Mouse (Mus musculus): ENCODE data around the gene Aars2.

The Aars2 gene

GRCm38 (mm10) chr17:45557246-45557824 is 50.7 kb downstream of the Aars2 start:
- DNase-seq (ENCODE audit: low read depth in 1 of 2, low spot score in 2 of 2) = peak in 1 of 2 experiments; percentile 49

- DNase-seq (ENCODE audit: low read depth in 1 of 2, low spot score in 2 of 2) = peak in 1 of 2 experiments; percentile 40
These were observed 51.6 kb downstream of the Aars2 start for GRCm38 (mm10) chr17:45557998-45558862.

GRCm38 (mm10) chr17:45559732-45560525 is 53.3 kb downstream of the Aars2 start:
- no peak for DNase-seq (ENCODE audit: low read depth in 1 of 2, low spot score in 2 of 2)

GRCm38 (mm10) chr17:45563216-45563615 is 56.6 kb downstream of the Aars2 start:
- DNase-seq (ENCODE audit: low read depth in 1 of 2, low spot score in 2 of 2) = peak in 1 of 2 experiments; percentile 25

- DNase-seq (ENCODE audit: low read depth in 1 of 2, low spot score in 2 of 2) = peak; percentile 88 to 91
These were observed 57.3 kb downstream of the Aars2 start, which contains the start of gene Slc35b2 for GRCm38 (mm10) chr17:45563655-45564530. TSS of gene Slc35b2 (plus strand) at chr17:45563874.

GRCm38 (mm10) chr17:45564531-45565084 is 58.0 kb downstream of the Aars2 start:
- no peak for DNase-seq (ENCODE audit: low read depth in 1 of 2, low spot score in 2 of 2)

- no peak for DNase-seq (ENCODE audit: low read depth in 1 of 2, low spot score in 2 of 2)
These were observed 58.5 kb downstream of the Aars2 start for GRCm38 (mm10) chr17:45565103-45565502.

GRCm38 (mm10) chr17:45566031-45566359 is 59.4 kb downstream of the Aars2 start:
- no peak for DNase-seq (ENCODE audit: low read depth in 1 of 2, low spot score in 2 of 2)

GRCm38 (mm10) chr17:45566360-45567161 is 59.9 kb downstream of the Aars2 start:
- no peak for DNase-seq (ENCODE audit: low read depth in 1 of 2, low spot score in 2 of 2)

GRCm38 (mm10) chr17:45567162-45567601 is 60.5 kb downstream of the Aars2 start:
- DNase-seq (ENCODE audit: low read depth in 1 of 2, low spot score in 2 of 2) = no peak

- no peak for DNase-seq (ENCODE audit: low read depth in 1 of 2, low spot score in 2 of 2)
These were observed 62.3 kb downstream of the Aars2 start for GRCm38 (mm10) chr17:45568990-45569389.

- no peak for DNase-seq (ENCODE audit: low read depth in 1 of 2, low spot score in 2 of 2)
These were observed 63.4 kb downstream of the Aars2 start for GRCm38 (mm10) chr17:45569999-45570398.

All from monocyte, adult 2 months (primary cell).